Mouse (Mus musculus): ENCODE results near the gene Mettl5.
A peak's percentile ranks its signal among the peaks of the same experiment; 100 is the strongest.

Gene Mettl5

GRCm38 (mm10) chr2:69883990-69884391, 1.4 kb downstream of the Mettl5 start:
- no peak for TF ChIP-seq GATA4 (IDR thresholded peaks at IDR 0.05; ENCODE audit: insufficient replicate concordance, low read length)

- no peak for TF ChIP-seq GATA4 (IDR thresholded peaks at IDR 0.05; ENCODE audit: insufficient replicate concordance, low read length)
Observed at GRCm38 (mm10) chr2:69862117-69862657, 23.2 kb downstream of the Mettl5 start.

- TF ChIP-seq GATA4 (IDR thresholded peaks at IDR 0.05; ENCODE audit: insufficient replicate concordance, low read length) = no peak
Observed at GRCm38 (mm10) chr2:69861485-69862091, 23.8 kb downstream of the Mettl5 start, which contains the start of gene Ssb. Ssb (plus strand) TSS chr2:69861562.

- no peak for TF ChIP-seq GATA4 (IDR thresholded peaks at IDR 0.05; ENCODE audit: insufficient replicate concordance, low read length)
Observed at GRCm38 (mm10) chr2:69860972-69861452, 24.4 kb downstream of the Mettl5 start.

GRCm38 (mm10) chr2:69857882-69858281, 27.5 kb downstream of the Mettl5 start:
- no peak for TF ChIP-seq GATA4 (IDR thresholded peaks at IDR 0.05; ENCODE audit: insufficient replicate concordance, low read length)

- peak; percentile 68; the same call in 1 of the 2 replicates for TF ChIP-seq GATA4 (IDR thresholded peaks at IDR 0.05; ENCODE audit: insufficient replicate concordance, low read length)
Observed at GRCm38 (mm10) chr2:69856392-69856791, 29.0 kb downstream of the Mettl5 start.

GRCm38 (mm10) chr2:69851427-69852058, 33.9 kb downstream of the Mettl5 start:
- no peak for TF ChIP-seq GATA4 (IDR thresholded peaks at IDR 0.05; ENCODE audit: insufficient replicate concordance, low read length)

- no peak for TF ChIP-seq GATA4 (IDR thresholded peaks at IDR 0.05; ENCODE audit: insufficient replicate concordance, low read length)
Observed at GRCm38 (mm10) chr2:69849215-69849614, 36.2 kb downstream of the Mettl5 start.

GRCm38 (mm10) chr2:69840261-69840660, 45.2 kb downstream of the Mettl5 start:
- TF ChIP-seq GATA4 (IDR thresholded peaks at IDR 0.05; ENCODE audit: insufficient replicate concordance, low read length) = no peak

GRCm38 (mm10) chr2:69838707-69839106, 46.7 kb downstream of the Mettl5 start:
- TF ChIP-seq GATA4 (IDR thresholded peaks at IDR 0.05; ENCODE audit: insufficient replicate concordance, low read length) = no peak

- no peak for TF ChIP-seq GATA4 (IDR thresholded peaks at IDR 0.05; ENCODE audit: insufficient replicate concordance, low read length)
Observed at GRCm38 (mm10) chr2:69837996-69838395, 47.4 kb downstream of the Mettl5 start.

GRCm38 (mm10) chr2:69837244-69837967, 48.0 kb downstream of the Mettl5 start:
- no peak for TF ChIP-seq GATA4 (IDR thresholded peaks at IDR 0.05; ENCODE audit: insufficient replicate concordance, low read length)

- no peak for TF ChIP-seq GATA4 (IDR thresholded peaks at IDR 0.05; ENCODE audit: insufficient replicate concordance, low read length)
Observed at GRCm38 (mm10) chr2:69830116-69830515, 55.3 kb downstream of the Mettl5 start.

GRCm38 (mm10) chr2:69829680-69830079, 55.7 kb downstream of the Mettl5 start:
- TF ChIP-seq GATA4 (IDR thresholded peaks at IDR 0.05; ENCODE audit: insufficient replicate concordance, low read length) = no peak

- no peak for TF ChIP-seq GATA4 (IDR thresholded peaks at IDR 0.05; ENCODE audit: insufficient replicate concordance, low read length)
Observed at GRCm38 (mm10) chr2:69828031-69828430, 57.4 kb downstream of the Mettl5 start.

- TF ChIP-seq GATA4 (IDR thresholded peaks at IDR 0.05; ENCODE audit: insufficient replicate concordance, low read length) = no peak
Observed at GRCm38 (mm10) chr2:69826380-69826779, 59.0 kb downstream of the Mettl5 start.

Data from liver, adult (tissue).